Mouse (Mus musculus): ENCODE data around the gene Olfr1. TPM values are rescaled to one million over a fixed set of nuclear protein-coding genes. Genes with fewer than 3 reads are reported as not detected.

Gene Olfr1
- not detected in 3 replicates for total RNA-seq (2017)

GRCm38 (mm10) chr11:73399514-73399913 is at the start of gene Olfr1:
TSS of gene Olfr1 (minus strand) at chr11:73399614.
- ATAC-seq (replicated peaks; ENCODE audit: insufficient number of reproducible peaks, low FRiP score, low TSS enrichment, poor library complexity, severe bottlenecking): no peak

- no peak for ATAC-seq (replicated peaks; ENCODE audit: insufficient number of reproducible peaks, low FRiP score, low TSS enrichment, poor library complexity, severe bottlenecking)
These were observed 29.0 kb upstream of the Olfr1 start, which contains the start of gene Olfr378 for GRCm38 (mm10) chr11:73428377-73428776. TSS of gene Olfr378 (minus strand) at chr11:73428477.

GRCm38 (mm10) chr11:73395374-73395773 is 4.0 kb downstream of the Olfr1 start:
- no peak for ATAC-seq (replicated peaks; ENCODE audit: insufficient number of reproducible peaks, low FRiP score, low TSS enrichment, poor library complexity, severe bottlenecking)

- no peak for ATAC-seq (replicated peaks; ENCODE audit: insufficient number of reproducible peaks, low FRiP score, low TSS enrichment, poor library complexity, severe bottlenecking)
These were observed 28.5 kb downstream of the Olfr1 start, which contains the start of gene Olfr376 for GRCm38 (mm10) chr11:73370946-73371345. TSS of gene Olfr376 (plus strand) at chr11:73371246.

- no peak for ATAC-seq (replicated peaks; ENCODE audit: insufficient number of reproducible peaks, low FRiP score, low TSS enrichment, poor library complexity, severe bottlenecking)
These were observed 48.9 kb downstream of the Olfr1 start, which contains the start of gene Olfr20 for GRCm38 (mm10) chr11:73350483-73350882. TSS of gene Olfr20 (plus strand) at chr11:73350783.

Other genes with a start within 250 kb of the Olfr1 start
- gene P2rx5, start 239.2 kb downstream of the Olfr1 start, total RNA-seq (2017): 0.32 TPM in 1 of 3 replicates, not detected in the others
- 28.3 to 33.4 TPM (median 32.5 TPM) in 3 replicates for gene Emc6, start 222.6 kb downstream of the Olfr1 start, total RNA-seq (2017)
- gene Tax1bp3, start 222.5 kb downstream of the Olfr1 start, total RNA-seq (2017): 14.2 to 15.7 TPM (median 14.6 TPM) in 3 replicates
- gene Ctns, start 200.6 kb downstream of the Olfr1 start, total RNA-seq (2017): 15.6 to 19.4 TPM (median 18.2 TPM) in 3 replicates
- 0.64 to 3.0 TPM (median 1.2 TPM) in 3 replicates for gene Shpk, start 200.2 kb downstream of the Olfr1 start, total RNA-seq (2017)
- not detected in 3 replicates for gene Trpv1, start 165.3 kb downstream of the Olfr1 start, total RNA-seq (2017)
- gene Trpv3, start 132.2 kb downstream of the Olfr1 start, total RNA-seq (2017): not detected in 3 replicates
- gene Aspa, start 70.0 kb downstream of the Olfr1 start, total RNA-seq (2017): 0.49 to 12.6 TPM (median 6.0 TPM) in 3 replicates
- not detected in 3 replicates for gene Gm49340, start 69.9 kb downstream of the Olfr1 start, total RNA-seq (2017)
- gene Spata22, start 69.9 kb downstream of the Olfr1 start, total RNA-seq (2017): not detected in 3 replicates
- not detected in 3 replicates for gene Olfr20, start 48.8 kb downstream of the Olfr1 start, total RNA-seq (2017)
- not detected in 3 replicates for gene Olfr376, start 28.4 kb downstream of the Olfr1 start, total RNA-seq (2017)
- not detected in 3 replicates for gene Olfr378, start 28.9 kb upstream of the Olfr1 start, total RNA-seq (2017)
- not detected in 3 replicates for gene Olfr380, start 57.9 kb upstream of the Olfr1 start, total RNA-seq (2017)
- gene Olfr381, start 92.0 kb upstream of the Olfr1 start, total RNA-seq (2017): not detected in 3 replicates
- not detected in 3 replicates for gene Olfr382, start 117.6 kb upstream of the Olfr1 start, total RNA-seq (2017)
- not detected in 3 replicates for gene Olfr385, start 193.4 kb upstream of the Olfr1 start, total RNA-seq (2017)
- not detected in 3 replicates for gene Olfr384, start 199.0 kb upstream of the Olfr1 start, total RNA-seq (2017)